Mouse (Mus musculus) brain, embryonic 14.5 days (tissue): ENCODE results near the gene Tmem236.

ENCODE experiments used
- CTCF ChIP-seq: fragments of 200-500 bp; IDR thresholded peaks from 2 replicates; pipeline ENCODE4 v1.5.1; 2012; ENCODE audit warnings: inconsistent platforms, mild to moderate bottlenecking, moderate library complexity, borderline replicate concordance; ENCODE audit not compliant: insufficient read depth, insufficient read length; ENCODE audit errors: extremely low read depth
- POLR2A ChIP-seq: fragments of 200-500 bp; IDR thresholded peaks from 2 replicates; pipeline ENCODE4 v1.6.1; 2012; ENCODE audit warnings: mild to moderate bottlenecking, inconsistent platforms, borderline replicate concordance; ENCODE audit not compliant: poor library complexity, insufficient read depth, insufficient read length, severe bottlenecking; ENCODE audit errors: extremely low read depth

- TF ChIP-seq CTCF (no peak), POLR2A (no peak)
Observed at GRCm38 (mm10) chr2:14216653-14217052, 42.3 kb downstream of the Tmem236 start.
